Mouse (Mus musculus) duodenum, adult 2 months (tissue): Measurements from ENCODE around the gene Mtfmt. TPM values are rescaled to one million over a fixed set of nuclear protein-coding genes. Genes with fewer than 3 reads are reported as not detected.

ENCODE experiments used
- polyA plus RNA-seq: library from polyadenylated mRNA; depleted of rRNA; stranded (reverse); fragments of >200 nt; gene quantifications from 2 replicates; pipeline ENCODE4 v1.2.3, GENCODE M21; 2012; ENCODE audit warnings: low replicate concordance; rRNA removed

Gene Mtfmt
- 2.8 and 5.3 TPM in 2 replicates for polyA plus RNA-seq

DNA sequence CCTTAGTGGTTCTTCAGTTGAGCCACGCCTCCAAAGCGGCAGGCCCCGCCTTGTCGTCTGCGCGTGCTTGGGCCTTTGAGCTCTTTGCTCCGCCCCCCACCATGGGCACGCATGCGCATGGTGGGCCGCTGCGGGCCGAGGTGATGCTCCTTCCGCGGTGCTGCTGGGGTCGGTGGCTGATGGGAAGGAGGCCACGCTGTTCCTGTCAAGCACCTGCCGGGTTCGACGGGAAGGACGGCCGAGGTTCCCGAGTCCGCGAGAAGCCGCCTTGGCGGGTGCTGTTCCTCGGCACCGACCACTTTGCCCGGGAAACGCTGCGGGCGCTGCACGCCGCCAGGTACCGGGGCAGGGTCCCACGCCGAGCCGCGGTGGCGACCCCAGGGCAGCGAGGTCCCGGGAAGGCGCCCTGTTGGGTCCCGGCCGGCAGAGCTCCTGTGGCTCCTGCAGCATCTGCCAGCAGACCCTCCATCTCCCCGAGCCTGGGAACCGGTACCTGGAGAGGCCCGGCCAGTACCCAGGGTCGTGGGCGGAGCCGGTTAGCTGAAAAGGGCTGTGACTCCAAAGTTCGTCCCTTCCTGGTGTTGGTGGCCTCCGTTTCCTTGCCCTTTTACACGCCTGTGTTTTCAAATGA is at the start of gene Mtfmt:
Mtfmt (plus strand) TSS at position 112 of the 631 bp plus-strand sequence.

DNA sequence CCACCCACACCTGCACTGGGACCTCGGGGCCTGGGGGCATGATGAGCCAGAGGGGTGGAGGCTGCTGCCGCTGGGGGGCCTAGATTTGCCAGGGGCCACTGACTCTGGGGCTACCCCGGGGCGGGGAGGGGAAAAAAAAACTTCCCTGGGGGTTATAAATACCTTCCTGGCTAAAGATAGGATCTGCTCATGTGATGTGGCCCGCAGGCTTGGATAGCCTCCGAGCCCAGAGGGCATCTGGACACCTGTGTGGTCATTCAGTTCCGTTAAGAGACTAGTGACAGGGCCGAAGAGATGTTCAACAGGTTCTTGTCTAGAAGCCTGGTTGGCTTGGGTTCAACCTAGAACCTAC is 44.0 kb upstream of the Mtfmt start, which contains the start of gene Kbtbd13:
Kbtbd13 (minus strand) TSS at position 40 of the 352 bp plus-strand sequence.

DNA sequence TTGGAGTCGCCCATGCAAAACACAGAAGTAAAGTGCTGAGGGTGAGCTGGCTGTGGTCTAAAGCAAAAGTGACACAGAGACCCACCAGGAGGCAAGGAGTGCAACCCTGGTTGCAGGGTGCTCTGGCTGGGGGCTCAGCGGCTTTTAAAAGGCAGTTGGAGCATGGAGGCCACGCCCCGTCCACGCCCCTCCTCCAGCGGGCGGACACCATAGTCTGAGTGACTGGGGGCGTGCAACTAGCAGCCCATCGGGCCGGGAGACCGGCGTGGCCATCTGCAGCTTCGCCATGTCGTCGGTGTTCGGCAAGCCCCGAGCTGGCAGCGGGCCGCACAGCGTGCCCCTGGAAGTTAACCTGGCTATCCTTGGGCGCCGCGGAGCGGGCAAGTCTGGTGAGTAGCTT is 37.3 kb upstream of the Mtfmt start, which contains the start of gene Rasl12:
Rasl12 (plus strand) TSS at position 228 of the 400 bp plus-strand sequence.

DNA sequence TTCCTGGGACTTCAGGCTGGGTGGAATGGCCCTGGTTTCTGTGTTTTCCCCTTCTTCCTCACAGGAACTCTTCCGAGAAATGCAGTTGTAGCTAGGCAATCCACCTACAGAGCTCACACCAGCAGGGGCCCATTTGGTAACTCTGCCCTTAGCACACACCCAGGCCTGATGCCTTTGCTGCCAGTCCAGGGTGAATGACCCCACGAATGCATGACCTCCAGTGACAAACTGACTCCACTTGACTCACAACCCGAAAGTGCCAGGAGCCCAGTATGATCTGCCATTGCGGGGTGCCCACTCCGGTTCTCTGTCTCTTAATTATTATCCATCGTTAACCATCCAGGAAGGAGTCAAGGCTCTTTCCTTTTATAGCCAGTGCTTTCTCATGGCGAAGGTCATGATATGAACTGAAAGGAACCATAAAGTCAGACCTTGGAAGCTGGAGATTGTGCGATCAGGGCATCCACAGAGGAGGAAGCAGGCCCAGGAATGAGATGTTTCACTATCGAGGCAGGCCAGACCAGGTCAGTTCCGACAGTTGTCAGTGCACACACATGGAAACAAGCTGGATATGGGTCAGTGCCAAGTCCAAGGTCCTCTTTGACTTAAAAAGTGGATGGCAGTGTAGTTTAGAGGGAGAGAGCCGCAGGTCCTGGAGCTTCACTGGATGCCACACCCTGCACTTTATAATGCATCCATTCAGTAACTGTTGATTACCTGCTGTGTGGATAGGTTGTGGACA is 12.7 kb upstream of the Mtfmt start, which contains the start of gene Slc51b:
Slc51b (minus strand) TSS at position 196 of the 742 bp plus-strand sequence.

DNA sequence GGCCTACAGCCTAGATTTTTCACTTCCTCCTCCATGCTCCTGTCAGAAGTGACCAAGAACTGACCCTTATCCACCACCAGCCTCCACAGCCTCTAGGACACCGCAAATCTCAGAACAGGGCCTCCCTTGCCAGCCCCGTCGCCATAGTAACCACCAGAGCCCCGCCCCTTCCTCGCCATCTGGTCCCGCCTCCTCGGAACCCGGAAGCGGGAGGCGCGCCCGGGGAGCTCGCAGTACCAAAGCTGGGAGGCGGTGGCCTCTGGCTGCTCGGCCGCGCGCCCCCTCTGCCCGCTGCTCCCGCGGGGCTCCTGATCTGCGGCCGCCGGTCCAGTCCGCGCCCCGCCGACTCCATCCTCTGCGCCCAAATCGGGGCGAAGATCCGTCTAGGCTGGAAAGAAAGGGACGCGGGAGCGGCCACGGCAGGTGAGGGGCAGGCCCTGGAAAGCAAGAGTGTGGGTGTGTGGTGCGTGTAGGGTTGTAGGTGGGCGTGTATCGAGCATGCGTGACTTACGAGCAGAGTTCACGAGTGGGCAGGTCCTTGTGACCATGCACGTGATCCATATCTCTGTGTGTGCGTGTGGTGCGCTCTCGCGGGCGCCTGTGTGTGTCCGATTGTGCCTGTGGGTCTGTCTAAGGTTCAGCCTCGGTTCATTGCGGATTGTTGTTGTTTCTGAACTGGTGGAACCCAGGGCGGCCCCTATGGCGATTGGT is 25.3 kb downstream of the Mtfmt start, which contains the start of gene Spg21:
Spg21 (plus strand) TSS at position 216 of the 711 bp plus-strand sequence.

Other genes starting within 250 kb of the Mtfmt start
- 12.6 and 13.0 TPM in 2 replicates for gene Parp16, start 240.4 kb upstream of the Mtfmt start, polyA plus RNA-seq
- 0.36 and 1.6 TPM in 2 replicates for gene Cilp, start 170.6 kb upstream of the Mtfmt start, polyA plus RNA-seq
- 5.8 and 10.1 TPM in 2 replicates for gene Clpx, start 141.5 kb upstream of the Mtfmt start, polyA plus RNA-seq
- 11.4 and 20.3 TPM in 2 replicates for gene Pdcd7, start 89.7 kb upstream of the Mtfmt start, polyA plus RNA-seq
- 0.72 and 0.77 TPM in 2 replicates for gene Ubap1l, start 74.7 kb upstream of the Mtfmt start, polyA plus RNA-seq
- 0.53 and 0.77 TPM in 2 replicates for gene Kbtbd13, start 44.1 kb upstream of the Mtfmt start, polyA plus RNA-seq
- gene Rasl12, start 37.3 kb upstream of the Mtfmt start, polyA plus RNA-seq, result 1.3 and 2.5 TPM in 2 replicates
- gene Slc51b, start 12.8 kb upstream of the Mtfmt start, polyA plus RNA-seq, result 2.1 and 4.2 TPM in 2 replicates
- 7.1 and 9.0 TPM in 2 replicates for gene Spg21, start 25.2 kb downstream of the Mtfmt start, polyA plus RNA-seq
- not detected in 2 replicates for gene Ankdd1a, start 84.4 kb downstream of the Mtfmt start, polyA plus RNA-seq
- gene Plekho2, start 144.3 kb downstream of the Mtfmt start, polyA plus RNA-seq, result 9.5 and 12.6 TPM in 2 replicates
- 2.1 and 3.0 TPM in 2 replicates for gene Pif1, start 151.4 kb downstream of the Mtfmt start, polyA plus RNA-seq
- 24.6 and 30.1 TPM in 2 replicates for gene Rbpms2, start 193.9 kb downstream of the Mtfmt start, polyA plus RNA-seq
- gene Oaz2, start 232.2 kb downstream of the Mtfmt start, polyA plus RNA-seq, result 50.3 and 55.4 TPM in 2 replicates